Mouse (Mus musculus) neutrophil, adult 5-6 weeks (primary cell): ENCODE measurements around the gene Irf4. TPM values are rescaled to one million over a fixed set of nuclear protein-coding genes. Genes with fewer than 3 reads are reported as not detected.
A peak's percentile ranks its signal among the peaks of the same experiment; 100 is the strongest.

ENCODE experiments used
- ATAC-seq: fragments of 151-379, 151-347 bp; 2 replicates; pipeline ENCODE4 v1.8.0; 2017; ENCODE audit warnings: mild to moderate bottlenecking, moderate TSS enrichment; ENCODE audit not compliant: insufficient number of reproducible peaks, poor library complexity, low FRiP score, severe bottlenecking; ENCODE audit errors: extremely low read depth
- total RNA-seq: library from RNA; stranded (forward); fragments of 200-1000 nt; gene quantifications from 2 replicates; pipeline ENCODE4 v1.2.3, GENCODE M21; 2017

Irf4 gene
- total RNA-seq: 62.0 and 67.5 TPM in 2 replicates

GRCm38 (mm10) chr13:30749021-30749556, at the start of gene Irf4:
Gene Irf4, plus strand, starts transcription at chr13:30749226.
- peak; percentile 80 for ATAC-seq

- no peak for ATAC-seq
These were observed 46.3 kb upstream of the Irf4 start for GRCm38 (mm10) chr13:30702695-30703094.

- no peak for ATAC-seq
These were observed 44.6 kb upstream of the Irf4 start for GRCm38 (mm10) chr13:30704246-30705095.

GRCm38 (mm10) chr13:30711066-30711465, 38.0 kb upstream of the Irf4 start:
- no peak for ATAC-seq

- ATAC-seq: no peak
These were observed 37.3 kb upstream of the Irf4 start for GRCm38 (mm10) chr13:30711711-30712110.

- ATAC-seq: no peak
These were observed 36.7 kb upstream of the Irf4 start for GRCm38 (mm10) chr13:30712280-30712679.

GRCm38 (mm10) chr13:30713621-30714020, 35.4 kb upstream of the Irf4 start:
- no peak for ATAC-seq

- ATAC-seq: no peak
These were observed 34.5 kb upstream of the Irf4 start for GRCm38 (mm10) chr13:30714552-30714951.

- ATAC-seq: no peak
These were observed 34.0 kb upstream of the Irf4 start for GRCm38 (mm10) chr13:30715060-30715459.

- ATAC-seq: no peak
These were observed 33.5 kb upstream of the Irf4 start for GRCm38 (mm10) chr13:30715573-30715972.

- no peak for ATAC-seq
These were observed 32.4 kb upstream of the Irf4 start for GRCm38 (mm10) chr13:30716611-30717010.

GRCm38 (mm10) chr13:30722601-30723000, 26.4 kb upstream of the Irf4 start:
- no peak for ATAC-seq

GRCm38 (mm10) chr13:30723258-30723657, 25.8 kb upstream of the Irf4 start:
- no peak for ATAC-seq

GRCm38 (mm10) chr13:30723858-30724257, 25.2 kb upstream of the Irf4 start:
- ATAC-seq: no peak

GRCm38 (mm10) chr13:30724691-30725271, 24.2 kb upstream of the Irf4 start:
- no peak for ATAC-seq

GRCm38 (mm10) chr13:30726879-30727278, 22.1 kb upstream of the Irf4 start:
- no peak for ATAC-seq

GRCm38 (mm10) chr13:30728155-30728554, 20.9 kb upstream of the Irf4 start:
- ATAC-seq: peak; percentile 79

GRCm38 (mm10) chr13:30729245-30729644, 19.8 kb upstream of the Irf4 start:
- no peak for ATAC-seq

- no peak for ATAC-seq
These were observed 18.8 kb upstream of the Irf4 start for GRCm38 (mm10) chr13:30730104-30730793.
